Mouse (Mus musculus): ENCODE measurements at regions not wholly inside any gene's neighbourhood (a gene's known extent, or its start where the extent isn't known, plus 50 kb on each side); places are given as distances from the start of the nearest gene placed in this dataset.

- DNase-seq (ENCODE audit: low spot score) = no peak
Measured at GRCm38 (mm10) chr6:91573487-91573886, 57.8 kb downstream of the Lsm3 start.

GRCm38 (mm10) chr6:91574414-91574813 lies 58.7 kb downstream of the Lsm3 start:
- no peak for DNase-seq (ENCODE audit: low spot score)

- peak; percentile 91 for DNase-seq (ENCODE audit: low spot score)
Measured at GRCm38 (mm10) chr6:91575662-91576364, 60.1 kb downstream of the Lsm3 start.

- DNase-seq (ENCODE audit: low spot score) = no peak
Measured at GRCm38 (mm10) chr6:91576906-91577305, 61.2 kb downstream of the Lsm3 start.

- no peak for DNase-seq (ENCODE audit: low spot score)
Measured at GRCm38 (mm10) chr6:91579666-91580065, 63.9 kb downstream of the Lsm3 start.

- DNase-seq (ENCODE audit: low spot score) = no peak
Measured at GRCm38 (mm10) chr6:91580607-91581006, 64.9 kb downstream of the Lsm3 start.

GRCm38 (mm10) chr6:91582338-91582737 lies 66.6 kb downstream of the Lsm3 start:
- DNase-seq (ENCODE audit: low spot score) = no peak

GRCm38 (mm10) chr6:91583346-91583745 lies 67.6 kb downstream of the Lsm3 start:
- DNase-seq (ENCODE audit: low spot score) = no peak

- DNase-seq (ENCODE audit: low spot score) = no peak
Measured at GRCm38 (mm10) chr6:91585543-91585942, 69.8 kb downstream of the Lsm3 start.

GRCm38 (mm10) chr6:91589181-91589580 lies 73.5 kb downstream of the Lsm3 start:
- DNase-seq (ENCODE audit: low spot score) = no peak

GRCm38 (mm10) chr6:91590395-91590794 lies 74.7 kb downstream of the Lsm3 start:
- DNase-seq (ENCODE audit: low spot score) = no peak

GRCm38 (mm10) chr6:91590806-91591571 lies 75.3 kb downstream of the Lsm3 start:
- no peak for DNase-seq (ENCODE audit: low spot score)

GRCm38 (mm10) chr6:91592651-91593050 lies 76.9 kb downstream of the Lsm3 start:
- no peak for DNase-seq (ENCODE audit: low spot score)

GRCm38 (mm10) chr6:91598942-91599341 lies 83.2 kb downstream of the Lsm3 start:
- no peak for DNase-seq (ENCODE audit: low spot score)

GRCm38 (mm10) chr6:91600116-91600515 lies 83.7 kb upstream of the Slc6a6 start:
- no peak for DNase-seq (ENCODE audit: low spot score)

- no peak for DNase-seq (ENCODE audit: low spot score)
Measured at GRCm38 (mm10) chr6:91606634-91607215, 77.1 kb upstream of the Slc6a6 start.

- no peak for DNase-seq (ENCODE audit: low spot score)
Measured at GRCm38 (mm10) chr6:91607613-91608272, 76.1 kb upstream of the Slc6a6 start.

GRCm38 (mm10) chr6:91609671-91610070 lies 74.2 kb upstream of the Slc6a6 start:
- DNase-seq (ENCODE audit: low spot score) = no peak

GRCm38 (mm10) chr6:91615022-91615421 lies 68.8 kb upstream of the Slc6a6 start:
- DNase-seq (ENCODE audit: low spot score) = no peak

GRCm38 (mm10) chr6:91616541-91616940 lies 67.3 kb upstream of the Slc6a6 start:
- no peak for DNase-seq (ENCODE audit: low spot score)

GRCm38 (mm10) chr6:91617031-91617596 lies 66.7 kb upstream of the Slc6a6 start:
- peak; percentile 94 for DNase-seq (ENCODE audit: low spot score)

GRCm38 (mm10) chr6:91617685-91618084 lies 66.2 kb upstream of the Slc6a6 start:
- no peak for DNase-seq (ENCODE audit: low spot score)
